In genomic region chr2:85136089-85136488, GRCm38 (mm10) we compare ENCODE assay signal across 8 mouse cellular contexts. TPM values are rescaled to one million over a fixed set of nuclear protein-coding genes. Genes with fewer than 3 reads are reported as not detected.
A peak's percentile ranks its signal among the peaks of the same experiment; 100 is the strongest.
DNase-seq lines count a peak whose midpoint lies in the region; ATAC-seq and TF ChIP-seq lines count a peak whose summit lies in the region.

Aplnr (plus strand) TSS chr2:85136225.

- no peaks in the 10 kb centered on the region for H3K36me3 ChIP-seq in kidney, adult 2 months (ENCODE audit: control insufficient read depth, insufficient read depth, low read length)
- no peaks in the 10 kb centered on the region for H3K36me3 ChIP-seq in forebrain, postnatal 0 days (ENCODE audit: insufficient read depth)
- H3K36me3 ChIP-seq in intestine, embryonic 16.5 days (ENCODE audit: control insufficient read depth, insufficient read depth, low read length), result no peaks in the 10 kb centered on the region

- DNase-seq in kidney, adult 2 months, result peak; percentile 51
- no peak for DNase-seq in kidney, adult 18-20 months
- DNase-seq in forebrain, postnatal 0 days, result no peak
- DNase-seq in lung, postnatal 36 days, result peak; percentile 67
- DNase-seq in spleen, postnatal 10 days (ENCODE audit: low spot score in 2 of 2), result no peak
- no peak for DNase-seq in cerebellum, adult 9-11 months
- DNase-seq in frontal cortex, postnatal 25 days (ENCODE audit: low spot score in 2 of 2), result no peak

- no peaks in the 10 kb centered on the region for H3K4me1 ChIP-seq in kidney, adult 2 months (ENCODE audit: control insufficient read depth, insufficient read depth, low read length)
- H3K4me1 ChIP-seq in forebrain, postnatal 0 days (ENCODE audit: insufficient read depth), result no peaks in the 10 kb centered on the region
- H3K4me1 ChIP-seq in intestine, embryonic 16.5 days (ENCODE audit: control insufficient read depth, insufficient read depth, low read length), result peaks cover 16% of the 10 kb centered on the region

- ATAC-seq in forebrain, postnatal 0 days, result peak; percentile 34; the same call in 1 of the 2 replicates
- peak; percentile 51 for ATAC-seq in intestine, embryonic 16.5 days

- H3K9ac ChIP-seq in forebrain, postnatal 0 days, result no peak within 1 kb of the TSS
- peak within 1 kb of the TSS; percentile 40; the same call in 1 of the 2 replicates for H3K9ac ChIP-seq in intestine, embryonic 16.5 days (ENCODE audit: low read depth, low read length)

- no peak for TF ChIP-seq POLR2A in kidney, adult 2 months (IDR thresholded peaks at IDR 0.05; ENCODE audit: low read depth, low read length)

- no peak for TF ChIP-seq CTCF in kidney, adult 2 months (conservative IDR thresholded peaks at IDR 0.05; ENCODE audit: insufficient read depth, insufficient read length, low read depth, low read length)
- TF ChIP-seq CTCF in forebrain, postnatal 0 days (IDR thresholded peaks at IDR 0.05; ENCODE audit: low read depth), result no peak

- H3K27me3 ChIP-seq in kidney, adult 2 months (replicated peaks; ENCODE audit: control insufficient read depth, insufficient read depth, low read length), result no peaks in the 10 kb centered on the region
- H3K27me3 ChIP-seq in forebrain, postnatal 0 days (ENCODE audit: insufficient read depth, low read length), result no peaks in the 10 kb centered on the region
- H3K27me3 ChIP-seq in intestine, embryonic 16.5 days (replicated peaks; ENCODE audit: control insufficient read depth, insufficient read depth, low read length), result no peaks in the 10 kb centered on the region

- peak within 1 kb of the TSS; percentile 45 for H3K27ac ChIP-seq in kidney, adult 2 months (ENCODE audit: insufficient read depth, low read depth, low read length)
- H3K27ac ChIP-seq in forebrain, postnatal 0 days (ENCODE audit: low read depth, low read length), result no peak within 1 kb of the TSS
- H3K27ac ChIP-seq in intestine, embryonic 16.5 days (ENCODE audit: low read length), result peak within 1 kb of the TSS; percentile 40

- no peak within 1 kb of the TSS for H3K4me2 ChIP-seq in forebrain, postnatal 0 days (ENCODE audit: low read depth)
- no peak within 1 kb of the TSS for H3K4me2 ChIP-seq in intestine, embryonic 16.5 days (ENCODE audit: low read depth, low read length)

- peak within 1 kb of the TSS; percentile 42 for H3K4me3 ChIP-seq in kidney, adult 2 months (ENCODE audit: insufficient read depth, low read depth, low read length)
- H3K4me3 ChIP-seq in forebrain, postnatal 0 days (ENCODE audit: low read depth, low read length), result no peak within 1 kb of the TSS
- peak within 1 kb of the TSS; percentile 24 for H3K4me3 ChIP-seq in intestine, embryonic 16.5 days (ENCODE audit: low read length)

- WGBS in kidney, adult 2 months, result 13% methylated on average over 4 of the region's 4 CpGs
- WGBS in forebrain, postnatal 0 days, result 3% methylated on average over 4 of the region's 4 CpGs
- 15% methylated on average over 4 of the region's 4 CpGs for WGBS in intestine, embryonic 16.5 days

- H3K9me3 ChIP-seq in forebrain, postnatal 0 days (ENCODE audit: low read length), result no peaks in the 10 kb centered on the region
- H3K9me3 ChIP-seq in intestine, embryonic 16.5 days (ENCODE audit: control insufficient read depth, low read length), result no peaks in the 10 kb centered on the region

RNA-seq across cellular contexts. Expression of gene Aplnr, which starts in this region (rescaled TPM):
- polyA plus RNA-seq in kidney, adult 2 months (2012; rRNA removed), result 14.0 and 16.6 TPM in 2 replicates
- 12.1 and 22.6 TPM in 2 replicates for total RNA-seq in forebrain, postnatal 0 days (2014; rRNA removed)
- polyA plus RNA-seq in forebrain, postnatal 0 days (2015; fragmentation: Nextera tagmentation; extraction: Ambion mirVana), result 23.9 and 25.3 TPM in 2 replicates
- polyA plus RNA-seq in intestine, embryonic 16.5 days (2015; fragmentation: Nextera tagmentation; extraction: Ambion mirVana), result 61.8 and 62.0 TPM in 2 replicates

Comparison
In these comparisons a context has a peak if more than half of its experiments do, and no peak if none do; other contexts are left out.
1. DNase-seq: peak in kidney, adult 2 months (single experiment) and lung, postnatal 36 days (single experiment); none in kidney, adult 18-20 months (single experiment), forebrain, postnatal 0 days (single experiment), spleen, postnatal 10 days (0 of 2), cerebellum, adult 9-11 months (single experiment) and frontal cortex, postnatal 25 days (0 of 2).